Mouse (Mus musculus) kidney, adult 18-20 months (tissue): ENCODE measurements around the gene Sema4b.

Experiments
- DNase-seq: peaks from one replicate; pipeline ENCODE4 v3.0.0; 2021

The Sema4b gene

GRCm38 (mm10) chr7:80221179-80221750 is 34.6 kb downstream of the Sema4b start:
- DNase-seq: no peak

DNA sequence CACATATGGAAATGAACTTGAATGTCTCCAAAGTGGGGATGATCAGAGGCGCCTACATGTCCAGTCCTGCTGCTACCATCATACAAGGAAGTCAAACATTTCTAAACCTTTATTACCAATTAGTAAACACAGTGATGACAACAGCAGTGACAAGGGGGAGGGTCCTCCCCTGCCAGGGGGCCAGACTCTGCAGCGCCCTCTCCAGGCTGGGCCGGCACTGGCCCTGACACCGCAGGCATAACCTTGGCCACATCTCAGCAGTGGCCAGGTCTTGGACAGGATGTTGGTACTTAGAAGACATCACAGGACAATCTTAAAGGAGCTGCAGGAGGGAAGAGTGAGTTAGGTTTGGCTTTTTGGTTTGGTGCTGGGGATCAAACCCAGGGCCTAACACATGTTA is 40.4 kb downstream of the Sema4b start:
- no peak for DNase-seq

- no peak for DNase-seq
Observed at GRCm38 (mm10) chr7:80230196-80230595, 43.6 kb downstream of the Sema4b start.

DNA sequence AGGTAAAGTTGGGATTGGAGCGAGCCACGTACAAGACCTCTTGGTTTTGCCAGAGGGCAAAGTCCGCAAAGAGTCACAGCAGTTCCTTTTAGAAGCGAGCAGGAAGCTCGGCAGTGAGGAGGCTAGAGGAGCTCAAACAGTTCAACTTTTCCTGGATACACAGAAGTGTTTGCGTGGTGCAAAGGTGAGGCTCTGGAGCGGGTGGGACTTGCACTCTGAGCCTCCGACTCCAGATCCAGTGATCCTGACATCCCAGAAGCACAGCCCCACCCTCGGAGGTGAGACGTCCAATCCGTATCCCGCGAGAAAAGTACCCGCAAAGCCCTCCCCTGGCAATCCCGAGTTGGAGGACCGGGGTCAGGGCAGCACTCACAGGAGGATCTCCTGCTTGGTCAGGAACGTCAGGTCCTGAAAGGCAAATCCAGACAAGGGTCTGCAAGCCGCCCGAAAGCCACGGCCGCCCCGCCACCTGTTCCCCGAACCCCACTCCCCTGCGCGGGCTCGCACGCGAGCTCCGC is 45.4 kb downstream of the Sema4b start:
- DNase-seq: peak; percentile 68

- DNase-seq: peak; percentile 99
Observed at GRCm38 (mm10) chr7:80232489-80233029, 45.9 kb downstream of the Sema4b start, which contains the start of the genes Cib1 and Gdpgp1. TSS of gene Cib1 (minus strand) at chr7:80232813. TSS of gene Gdpgp1 (plus strand) at chr7:80232865.

GRCm38 (mm10) chr7:80233799-80234198 is 47.2 kb downstream of the Sema4b start:
- DNase-seq: no peak

- no peak for DNase-seq
Observed at GRCm38 (mm10) chr7:80238542-80238941, 51.9 kb downstream of the Sema4b start.

DNA sequence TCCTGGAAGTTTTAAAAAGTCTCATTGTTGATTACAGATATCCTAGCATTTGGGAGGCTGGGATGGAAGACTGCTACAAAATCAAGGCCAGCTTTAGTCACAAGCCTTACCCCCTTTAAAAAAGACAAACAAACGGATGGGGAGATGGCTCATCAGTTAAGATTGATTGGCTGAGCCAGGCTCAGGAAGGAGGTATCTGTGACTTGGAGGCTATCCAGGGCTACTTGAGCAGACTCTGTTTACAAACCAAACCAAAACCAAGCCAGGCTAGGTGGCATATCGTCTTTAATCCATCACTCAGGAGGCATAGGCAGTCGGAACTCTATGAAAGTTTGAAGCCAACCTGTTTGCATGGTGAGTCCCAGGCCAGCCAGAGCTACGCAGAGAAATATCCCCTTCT is 55.0 kb downstream of the Sema4b start:
- DNase-seq: no peak

DNA sequence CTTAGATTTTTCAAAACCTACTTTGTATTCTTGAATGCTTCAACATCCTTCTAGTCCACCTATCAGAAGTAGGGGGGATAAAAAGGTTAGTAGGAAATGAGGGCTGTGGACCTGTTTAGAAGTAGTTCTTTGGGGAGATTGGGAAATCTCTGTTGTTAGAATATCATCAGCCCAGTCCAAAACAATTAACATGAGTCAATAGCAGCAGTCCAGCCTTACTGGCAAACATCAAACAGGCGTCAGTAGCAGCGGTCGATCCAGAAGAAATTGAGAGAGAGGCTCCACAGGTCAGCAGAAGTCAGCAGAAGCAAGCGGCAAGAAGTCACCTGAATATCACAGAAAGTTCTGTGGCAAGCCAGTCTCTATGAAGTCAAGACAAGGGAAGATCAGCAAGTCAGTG is 58.2 kb downstream of the Sema4b start:
- no peak for DNase-seq

- DNase-seq: peak; percentile 95
Observed at GRCm38 (mm10) chr7:80246148-80246721, 59.6 kb downstream of the Sema4b start, which contains the start of gene Ttll13. TSS of gene Ttll13 (plus strand) at chr7:80246376.

GRCm38 (mm10) chr7:80246859-80247258 is 60.2 kb downstream of the Sema4b start:
- DNase-seq: no peak

DNA sequence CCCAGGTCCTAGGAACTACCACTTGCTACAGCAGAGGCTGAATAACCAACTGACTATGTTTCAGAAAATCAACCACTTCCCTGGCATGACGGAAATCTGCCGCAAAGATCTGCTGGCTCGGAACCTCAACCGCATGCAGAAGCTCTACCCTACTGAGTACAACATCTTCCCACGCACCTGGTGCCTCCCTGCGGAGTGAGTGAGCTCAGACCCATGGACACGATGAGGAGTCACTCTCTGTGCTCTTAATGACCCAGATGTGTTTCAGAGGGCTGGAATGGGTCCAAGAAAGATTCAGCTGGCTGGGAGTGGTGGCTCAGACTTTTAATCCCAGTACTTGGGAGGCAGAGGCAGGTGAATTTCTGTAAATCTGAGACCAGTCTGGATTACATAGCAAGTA is 65.8 kb downstream of the Sema4b start:
- no peak for DNase-seq

DNA sequence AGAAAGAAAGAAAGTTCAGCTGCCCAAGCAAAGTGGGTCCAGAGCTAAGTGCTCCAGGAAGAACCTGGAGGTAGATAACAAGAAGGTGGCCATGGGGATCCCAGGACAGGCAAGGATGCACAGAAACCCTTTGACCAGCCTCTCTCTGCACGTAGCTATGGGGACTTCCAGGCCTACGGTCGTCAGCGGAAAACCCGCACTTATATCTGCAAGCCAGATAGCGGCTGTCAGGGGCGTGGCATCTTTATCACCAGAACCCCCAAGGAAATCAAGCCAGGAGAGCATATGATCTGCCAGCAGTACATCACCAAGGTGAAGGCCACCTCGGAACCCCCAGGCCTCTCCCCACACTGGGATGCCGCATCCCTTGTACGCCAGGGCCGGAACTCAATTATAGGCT is 66.2 kb downstream of the Sema4b start:
- DNase-seq: no peak

GRCm38 (mm10) chr7:80255981-80256380 is 69.3 kb downstream of the Sema4b start:
- DNase-seq: no peak

DNA sequence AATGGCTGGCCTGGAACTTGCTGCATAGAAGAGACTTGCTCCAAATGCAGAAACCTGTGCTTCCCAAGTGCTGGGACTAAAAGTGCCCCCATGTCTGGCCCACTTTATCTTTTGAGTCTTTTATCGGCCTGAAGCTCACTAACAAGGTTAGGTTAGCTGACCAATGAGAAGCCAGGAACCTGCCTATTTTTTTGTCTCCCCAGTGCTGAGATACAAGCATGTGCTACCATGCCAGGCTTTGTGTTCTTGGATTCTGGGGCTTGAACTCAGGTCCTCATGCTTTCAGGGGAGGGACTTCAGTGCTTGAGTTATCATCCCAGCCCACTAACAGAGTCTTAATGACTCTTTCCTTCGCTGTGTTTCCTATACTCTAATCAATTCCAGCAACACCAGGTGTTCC is 71.1 kb downstream of the Sema4b start:
- no peak for DNase-seq

DNA sequence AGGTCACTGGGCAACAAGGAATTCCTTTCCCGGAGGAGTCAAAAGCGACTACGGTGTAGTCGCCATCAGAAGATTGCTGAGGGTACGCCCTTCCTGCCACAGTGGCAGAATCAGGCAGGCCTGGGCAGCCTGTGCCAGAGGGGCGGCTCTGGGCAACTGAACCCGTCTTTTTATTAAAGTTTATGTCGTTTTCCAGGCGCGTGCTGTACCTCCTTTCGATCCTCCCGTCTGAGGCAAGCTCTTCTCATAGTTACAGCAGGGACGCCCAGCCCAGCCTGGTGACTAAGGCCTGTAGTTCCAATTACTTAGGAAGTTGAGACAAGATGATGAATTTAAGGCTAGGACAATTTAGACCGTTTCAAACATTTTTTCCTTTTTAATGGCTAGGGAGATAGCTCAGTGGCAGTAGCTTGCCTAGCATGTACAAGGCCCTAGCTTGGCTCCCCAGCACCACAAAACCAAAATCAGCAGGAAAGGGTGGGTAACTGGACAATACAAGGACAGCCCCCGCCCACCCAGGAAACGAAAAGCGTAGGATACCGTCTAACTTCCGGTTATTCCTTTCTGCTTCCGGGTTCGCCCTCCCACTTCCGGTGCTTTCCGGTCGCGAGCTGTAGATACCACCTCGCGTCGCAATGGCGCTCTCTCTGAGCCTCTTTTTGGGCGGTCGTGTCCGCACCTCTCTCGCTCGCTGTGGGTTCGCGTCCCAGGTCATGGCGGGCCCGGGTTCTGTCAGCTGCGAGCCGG is 74.2 kb downstream of the Sema4b start, which contains the start of gene Ngrn:
TSS of gene Ngrn (plus strand) at position 591 of the 747 bp plus-strand sequence.
- DNase-seq: peak; percentile 87

DNA sequence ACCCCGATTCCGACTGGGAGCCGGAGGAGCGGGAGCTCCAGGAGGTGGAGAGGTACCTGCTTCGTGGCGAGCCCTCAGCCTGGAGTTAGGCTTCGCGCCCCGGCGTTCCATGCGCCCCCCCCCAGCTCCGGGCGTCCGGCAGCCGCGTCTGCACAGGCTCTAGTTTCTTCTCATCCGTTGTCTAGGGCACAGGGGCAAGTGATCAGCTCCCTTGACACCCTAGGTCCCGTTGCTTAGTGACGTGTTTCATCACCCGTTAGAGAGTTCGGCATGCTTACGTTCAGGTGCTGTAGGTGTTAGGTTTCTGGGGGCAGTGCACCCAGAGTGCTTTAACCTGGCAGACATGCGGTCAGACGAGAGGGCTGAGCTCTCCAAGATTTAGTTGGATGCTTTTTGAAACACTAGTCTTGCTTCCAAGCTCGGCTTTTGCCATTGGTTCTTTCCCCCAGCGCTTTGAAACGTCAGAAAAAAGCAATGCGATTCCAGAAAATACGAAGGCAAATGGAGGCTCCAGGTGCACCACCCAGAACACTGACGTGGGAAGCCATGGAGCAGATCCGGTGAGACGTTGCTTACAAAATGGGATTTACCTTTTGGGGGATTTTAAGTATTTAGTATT is 74.8 kb downstream of the Sema4b start:
- DNase-seq: no peak

GRCm38 (mm10) chr7:80264606-80265005 is 78.0 kb downstream of the Sema4b start:
- no peak for DNase-seq

DNA sequence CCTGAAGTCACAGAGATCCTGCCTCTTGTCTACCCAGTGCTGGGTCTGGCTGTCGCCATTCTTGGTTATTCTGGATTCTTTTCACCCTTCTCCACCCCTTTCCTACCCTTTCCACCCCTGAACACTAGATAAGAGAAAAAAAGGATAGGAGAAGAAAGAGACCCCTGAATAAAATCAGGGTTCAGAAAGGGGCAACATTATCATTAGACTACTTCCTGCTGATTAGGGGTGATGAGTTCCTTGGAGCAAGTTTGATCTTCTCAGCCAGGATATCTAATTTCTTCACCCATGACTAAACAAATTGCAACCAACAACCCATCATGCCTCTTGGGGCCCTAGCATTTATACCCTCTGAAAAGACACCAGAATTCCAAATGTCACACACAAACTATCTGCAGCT is 81.1 kb downstream of the Sema4b start:
- no peak for DNase-seq

DNA sequence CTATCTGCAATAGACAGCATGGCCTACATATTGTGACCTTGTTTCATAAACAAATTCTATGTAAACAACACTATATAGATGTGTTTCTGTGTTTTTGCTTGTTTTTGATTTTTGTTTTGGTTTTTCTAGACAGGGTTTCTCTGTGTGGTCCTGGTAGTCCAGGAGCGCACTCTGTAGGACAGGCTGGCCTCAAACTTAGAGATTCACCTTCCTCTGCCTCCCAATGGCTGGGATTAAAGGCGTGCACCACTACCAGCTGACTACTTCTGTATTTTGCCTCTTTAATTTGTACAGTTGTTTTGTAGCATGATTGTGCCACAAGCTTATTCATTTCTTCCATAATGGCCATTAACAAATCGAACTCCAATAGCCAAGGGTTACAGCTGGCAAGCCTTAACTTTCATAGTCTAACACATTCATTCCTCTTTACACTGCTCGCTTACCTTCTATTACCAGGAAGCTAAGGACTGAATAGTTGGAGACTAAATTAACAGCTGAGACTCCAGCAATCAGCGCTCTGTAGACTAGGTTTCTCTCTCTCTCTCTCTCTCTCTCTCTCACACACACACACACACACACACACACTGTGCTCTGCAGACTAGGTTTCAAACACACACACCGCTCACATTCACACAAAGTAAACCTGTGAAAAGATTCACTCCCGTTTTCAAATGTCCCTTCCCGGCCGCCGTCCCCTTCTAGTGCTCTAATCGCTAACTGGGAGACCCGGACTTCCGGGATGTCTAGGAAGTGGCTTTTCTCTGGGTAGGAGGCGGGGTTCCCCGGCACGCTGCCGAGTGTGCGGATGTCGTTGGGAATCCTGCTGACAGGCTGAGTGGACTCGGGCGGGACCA is 82.5 kb downstream of the Sema4b start, which contains the start of gene Vps33b:
TSS of gene Vps33b (plus strand) at position 753 of the 854 bp plus-strand sequence.
- peak; percentile 98 for DNase-seq

DNA sequence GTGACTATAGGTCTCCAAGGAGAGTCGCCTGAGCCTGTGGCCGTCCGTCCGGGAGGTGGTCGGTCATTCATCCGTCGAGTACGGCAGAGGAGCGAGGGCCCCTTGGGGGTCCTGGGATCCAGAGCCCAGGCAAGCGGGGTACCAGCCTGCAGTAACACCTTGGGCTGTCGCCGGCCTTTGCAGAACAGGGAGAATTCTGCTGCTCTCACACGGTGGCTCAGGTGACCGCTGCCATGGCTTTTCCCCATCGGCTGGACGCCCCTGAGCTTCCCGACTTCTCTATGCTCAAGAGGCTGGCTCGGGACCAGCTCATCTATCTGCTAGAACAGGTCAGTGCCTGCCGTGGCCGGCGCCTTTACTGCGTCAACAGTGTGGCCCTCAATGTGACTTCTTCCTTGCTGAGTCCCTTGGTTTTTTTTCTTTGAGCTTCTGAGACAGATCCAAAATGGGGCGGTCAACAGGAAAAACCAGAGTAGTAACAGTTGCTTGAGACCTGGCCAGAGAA is 83.2 kb downstream of the Sema4b start:
- DNase-seq: no peak

DNA sequence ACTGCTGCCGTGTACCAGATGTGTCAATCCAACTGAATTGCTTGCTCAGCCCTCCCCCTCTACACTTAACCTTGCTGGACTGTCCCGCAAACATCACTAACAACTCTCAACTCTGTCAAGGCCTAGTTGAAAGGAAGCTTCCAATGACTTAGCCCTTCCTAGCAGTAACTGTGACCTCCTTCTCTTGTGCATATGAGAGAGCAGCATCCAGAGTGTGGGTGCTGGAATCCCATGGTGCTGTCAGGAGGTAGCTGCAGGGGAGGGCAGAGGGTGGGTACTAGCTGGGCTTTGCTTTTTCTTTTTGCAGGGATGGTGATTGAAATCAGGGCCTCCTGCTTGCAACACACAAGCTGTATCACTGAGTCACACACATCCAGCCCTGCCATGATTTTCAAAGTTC is 86.8 kb downstream of the Sema4b start:
- no peak for DNase-seq
